Mouse (Mus musculus) brown adipose tissue, adult 24 weeks (tissue): Measurements from ENCODE around the gene Lgals7. TPM values are rescaled to one million over a fixed set of nuclear protein-coding genes. Genes with fewer than 3 reads are reported as not detected.

Source experiments
- H3K27ac ChIP-seq: fragments of 200-500 bp; replicated peaks from 2 replicates; pipeline ENCODE4 v1.5.1; 2012; ENCODE audit warnings: low read depth, mild to moderate bottlenecking, low read length
- H3K4me1 ChIP-seq: fragments of 200-500 bp; 2 replicates; pipeline ENCODE4 v1.6.1; 2012; ENCODE audit warnings: low read length, mixed read lengths; ENCODE audit not compliant: control insufficient read depth, insufficient read depth, insufficient read length
- H3K4me3 ChIP-seq: fragments of 200-500 bp; 2 replicates; pipeline ENCODE4 v1.5.1; 2012; ENCODE audit warnings: low read depth, mild to moderate bottlenecking, low read length, moderate library complexity; ENCODE audit not compliant: insufficient read depth
- polyA plus RNA-seq: library from polyadenylated mRNA; stranded (reverse); fragments of >200 nt; gene quantifications from 2 replicates; pipeline ENCODE4 v1.2.4, GENCODE M21; 2012; ENCODE audit not compliant: missing spikeins, insufficient read depth, insufficient read length

Gene Lgals7
- polyA plus RNA-seq, 1 experiment, result not detected

DNA sequence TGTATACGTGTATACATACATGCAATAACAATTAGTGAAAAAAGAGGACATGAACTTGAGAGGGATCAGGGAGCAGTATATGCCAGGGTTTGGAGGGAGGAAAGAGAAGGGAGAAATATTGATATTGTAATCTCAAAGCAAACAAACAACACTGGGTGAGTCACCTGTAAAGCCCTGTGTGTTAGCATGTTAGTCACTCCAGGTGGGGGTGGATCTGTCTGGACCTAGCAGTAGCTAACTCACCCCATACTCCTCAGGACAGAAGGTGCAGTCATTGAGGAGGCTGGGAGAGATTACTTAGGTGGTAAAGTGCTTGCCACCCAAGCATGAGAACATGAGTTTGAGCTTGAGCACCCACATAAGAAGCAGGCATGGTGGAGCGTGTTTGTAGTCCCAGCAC is 3.7 kb upstream of the Lgals7 start:
- Histone ChIP-seq H3K4me1 (no peaks in the 10 kb centered on the region), H3K4me3 (no peak overlapping the region), H3K27ac (no peak overlapping the region)

GRCm38 (mm10) chr7:28860898-28861297 is 2.8 kb upstream of the Lgals7 start:
- no peak overlapping the region for H3K4me3 ChIP-seq
- no peak overlapping the region for H3K27ac ChIP-seq
- peaks cover 3% of the 10 kb centered on the region; the same call in 1 of the 2 replicates for H3K4me1 ChIP-seq

DNA sequence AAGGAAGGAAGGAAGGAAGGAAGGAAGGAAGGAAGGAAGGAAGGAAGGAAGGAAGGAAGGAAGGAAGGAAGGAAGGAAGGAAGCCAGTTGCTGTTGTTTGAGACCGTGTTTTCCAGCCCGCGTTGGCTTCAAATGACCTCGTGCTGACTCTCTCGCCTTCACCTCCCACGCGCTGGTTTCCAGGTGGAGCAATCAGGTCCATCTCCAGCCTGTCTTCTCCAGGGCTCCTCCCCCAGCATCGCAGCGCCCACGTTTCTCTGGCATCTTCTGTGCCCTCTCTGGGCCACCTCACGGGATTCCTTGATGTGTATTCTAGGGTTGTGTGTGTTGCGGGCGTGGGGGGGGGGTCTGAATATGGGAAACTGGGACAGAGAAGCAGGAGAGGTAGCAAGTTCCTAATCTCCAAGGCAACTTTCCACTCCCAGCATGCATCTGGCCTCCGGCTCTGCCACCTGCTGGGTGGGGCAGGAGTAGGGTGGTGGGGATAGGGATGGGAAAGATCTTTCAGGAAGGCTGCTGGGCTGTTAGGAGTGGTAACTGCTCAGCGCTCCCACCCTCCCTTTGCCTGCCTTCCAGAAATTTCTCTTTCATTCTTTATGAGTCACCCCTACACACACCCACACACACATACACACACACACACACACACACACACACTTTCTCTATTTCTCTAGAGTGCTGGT is 695 bp upstream of the Lgals7 start:
- no peak overlapping the region for H3K27ac ChIP-seq
- no peak overlapping the region for H3K4me3 ChIP-seq
- H3K4me1 ChIP-seq, result peaks cover 10% of the 10 kb centered on the region

- Histone ChIP-seq H3K4me3 (no peak overlapping the region), H3K27ac (no peak overlapping the region), H3K4me1 (peaks cover 10% of the 10 kb centered on the region)
These were observed 666 bp downstream of the Lgals7 start for GRCm38 (mm10) chr7:28864288-28864750.

GRCm38 (mm10) chr7:28865481-28866300 is 2.0 kb downstream of the Lgals7 start:
- H3K4me3 ChIP-seq, result peak overlapping the region; percentile 51
- peak overlapping the region; percentile 62 for H3K27ac ChIP-seq
- peaks cover 10% of the 10 kb centered on the region for H3K4me1 ChIP-seq

DNA sequence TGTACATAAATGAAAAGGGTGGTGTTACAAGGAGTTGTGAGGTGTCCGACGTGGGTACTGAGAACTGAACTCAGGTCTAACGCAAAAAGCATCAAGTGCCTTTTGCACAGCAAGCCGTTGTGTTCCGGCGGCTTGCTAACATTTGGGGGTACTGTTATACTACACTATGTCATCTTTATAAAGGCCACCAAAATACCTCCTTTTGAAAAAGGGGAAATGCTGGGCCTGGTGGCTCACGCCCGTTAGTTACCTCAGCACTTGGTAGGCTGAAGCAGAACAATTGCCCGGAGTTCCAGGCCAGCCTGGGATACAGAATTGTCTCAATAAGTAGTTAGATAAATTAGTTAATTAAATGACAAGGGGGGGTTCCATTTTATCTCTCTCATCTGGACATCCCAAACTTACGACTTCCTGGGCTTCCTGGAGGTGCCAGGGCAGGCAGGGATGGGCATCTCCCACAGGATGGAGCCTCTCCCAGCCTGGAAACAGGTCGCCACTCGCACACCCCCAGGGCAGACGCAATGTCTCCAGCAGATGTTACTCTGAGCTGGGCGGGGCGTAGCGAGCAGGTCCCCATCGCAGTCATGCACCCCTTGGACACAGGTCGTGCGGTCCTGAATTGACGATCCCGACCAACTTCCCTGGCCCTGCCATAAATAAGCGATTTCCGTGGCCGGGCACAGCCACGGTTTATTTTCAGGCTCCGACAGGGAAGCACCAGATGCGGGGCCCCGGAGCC is 3.3 kb downstream of the Lgals7 start:
- no peak overlapping the region for H3K4me3 ChIP-seq
- H3K4me1 ChIP-seq, result peaks cover 10% of the 10 kb centered on the region
- peak overlapping the region; percentile 83 for H3K27ac ChIP-seq

- H3K4me3 ChIP-seq, result peak overlapping the region; percentile 58
- H3K27ac ChIP-seq, result peak overlapping the region; percentile 83
- H3K4me1 ChIP-seq, result peaks cover 10% of the 10 kb centered on the region
These were observed 4.1 kb downstream of the Lgals7 start for GRCm38 (mm10) chr7:28867508-28868340.

GRCm38 (mm10) chr7:28870901-28871664 is 7.4 kb downstream of the Lgals7 start:
- Histone ChIP-seq H3K4me1 (peaks cover 6% of the 10 kb centered on the region; the same call in 1 of the 2 replicates), H3K4me3 (no peak overlapping the region), H3K27ac (no peak overlapping the region)

GRCm38 (mm10) chr7:28874565-28874964 is 10.9 kb downstream of the Lgals7 start:
- H3K27ac ChIP-seq, result no peak overlapping the region
- no peak overlapping the region for H3K4me3 ChIP-seq
- no peaks in the 10 kb centered on the region for H3K4me1 ChIP-seq

DNA sequence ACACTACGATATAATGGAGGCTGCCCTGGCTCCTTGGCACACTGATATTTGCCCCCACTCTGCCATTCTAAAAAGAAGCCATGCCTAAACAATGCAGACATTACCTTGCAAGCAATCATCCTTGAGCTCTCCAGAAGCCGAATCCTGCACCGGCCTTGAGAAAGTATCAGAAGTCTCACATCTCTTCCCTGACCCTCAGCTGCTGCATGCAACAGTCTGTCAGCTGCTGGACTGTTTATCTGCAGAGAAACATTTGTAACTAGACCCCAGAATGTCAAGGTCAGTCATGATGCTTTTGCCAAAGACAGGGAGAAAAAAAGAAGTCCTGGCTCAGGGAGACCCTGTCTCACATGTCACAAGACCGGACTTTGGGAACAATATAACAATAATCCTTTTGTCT is 12.4 kb downstream of the Lgals7 start:
- Histone ChIP-seq H3K4me3 (no peak overlapping the region), H3K27ac (no peak overlapping the region), H3K4me1 (no peaks in the 10 kb centered on the region; the same call in 1 of the 2 replicates)

DNA sequence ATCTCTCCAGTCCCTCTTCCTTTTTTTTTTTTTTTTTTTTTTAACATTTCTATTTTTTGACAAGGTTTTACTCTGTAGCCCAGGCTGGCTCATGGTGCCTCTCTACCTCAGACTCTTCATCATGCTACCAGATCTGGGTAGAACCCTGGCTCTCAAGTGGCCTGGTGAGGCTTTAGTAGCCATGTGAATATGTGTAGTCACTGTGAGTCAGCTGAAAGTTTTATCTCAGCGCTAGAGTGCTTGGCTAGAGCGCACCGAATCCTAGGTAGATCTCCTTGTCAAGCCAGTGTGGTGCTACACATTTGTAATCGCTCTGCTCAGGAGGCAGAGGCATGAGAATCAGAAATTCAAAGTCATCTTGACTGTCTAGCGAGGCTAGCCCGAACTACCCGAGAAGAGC is 13.5 kb downstream of the Lgals7 start:
- no peak overlapping the region for H3K4me3 ChIP-seq
- no peak overlapping the region for H3K27ac ChIP-seq
- H3K4me1 ChIP-seq, result peaks cover 2% of the 10 kb centered on the region; the same call in 1 of the 2 replicates

GRCm38 (mm10) chr7:28877856-28878255 is 14.2 kb downstream of the Lgals7 start:
- Histone ChIP-seq H3K27ac (no peak overlapping the region), H3K4me3 (no peak overlapping the region), H3K4me1 (peaks cover 4% of the 10 kb centered on the region; the same call in 1 of the 2 replicates)

GRCm38 (mm10) chr7:28879606-28880005 is 16.0 kb downstream of the Lgals7 start:
- H3K27ac ChIP-seq, result no peak overlapping the region
- peaks cover 4% of the 10 kb centered on the region; the same call in 1 of the 2 replicates for H3K4me1 ChIP-seq
- H3K4me3 ChIP-seq, result no peak overlapping the region

DNA sequence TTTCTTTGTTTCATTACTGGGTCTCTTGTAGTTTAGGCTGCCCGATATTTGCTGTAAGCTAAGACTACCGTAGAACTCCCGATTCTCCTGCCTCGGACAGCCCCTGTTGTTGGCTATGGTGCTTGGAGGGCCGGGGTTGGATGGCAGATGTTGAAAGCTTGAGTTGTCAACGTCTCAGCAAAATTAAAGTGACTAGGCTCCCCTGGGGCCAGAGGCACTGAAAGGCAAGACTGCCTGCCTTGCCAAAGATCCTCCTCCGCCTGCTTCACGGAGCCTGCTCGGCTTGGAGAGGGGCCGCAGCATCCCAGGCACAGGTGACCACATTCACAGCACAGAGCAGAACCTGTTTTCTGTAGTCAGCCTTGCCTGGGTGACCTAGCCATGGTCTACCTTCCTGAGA is 16.9 kb downstream of the Lgals7 start:
- Histone ChIP-seq H3K4me3 (no peak overlapping the region), H3K27ac (no peak overlapping the region), H3K4me1 (peaks cover 4% of the 10 kb centered on the region; the same call in 1 of the 2 replicates)
